Mouse (Mus musculus): Measurements from ENCODE around the gene Kifc3. TPM values are rescaled to one million over a fixed set of nuclear protein-coding genes. Genes with fewer than 3 reads are reported as not detected.

Gene Kifc3
- polyA plus RNA-seq, 1 experiment = 64.7 TPM

- no peaks in the 10 kb centered on the region for H3K27me3 ChIP-seq (ENCODE audit: control insufficient read depth, insufficient read depth, low read length)
- H3K36me3 ChIP-seq (ENCODE audit: control insufficient read depth, insufficient read depth, low read length) = no peaks in the 10 kb centered on the region; the same call in 1 of the 2 replicates
- TF ChIP-seq CTCF (IDR thresholded peaks at IDR 0.05; ENCODE audit: extremely low read depth, insufficient read length, insufficient replicate concordance, low read depth, low read length) (no peak), POLR2A (IDR thresholded peaks at IDR 0.05; ENCODE audit: low read depth, low read length) (no peak)
- 62% methylated on average over 3 of the region's 3 CpGs for WGBS
- H3K27ac ChIP-seq (ENCODE audit: insufficient read depth, low read depth, low read length) = no peak overlapping the region
- H3K4me3 ChIP-seq (ENCODE audit: low read depth, low read length) = no peak overlapping the region
- H3K4me1 ChIP-seq (ENCODE audit: control insufficient read depth, insufficient read depth, insufficient read length, low read length) = peaks cover 11% of the 10 kb centered on the region; the same call in 1 of the 2 replicates
These were observed 67.4 kb downstream of the Kifc3 start for GRCm38 (mm10) chr8:95135242-95135641.

GRCm38 (mm10) chr8:95134186-95134585, 68.4 kb downstream of the Kifc3 start:
- Histone ChIP-seq H3K4me3 (ENCODE audit: low read depth, low read length) (no peak overlapping the region), H3K36me3 (ENCODE audit: control insufficient read depth, insufficient read depth, low read length) (no peaks in the 10 kb centered on the region; the same call in 1 of the 2 replicates)
- WGBS = 82% methylated on average over 2 of the region's 2 CpGs

GRCm38 (mm10) chr8:95131983-95132382, 70.6 kb downstream of the Kifc3 start:
- WGBS = 84% methylated on average over 5 of the region's 5 CpGs
- peaks cover 3% of the 10 kb centered on the region for H3K4me1 ChIP-seq (ENCODE audit: control insufficient read depth, insufficient read depth, insufficient read length, low read length)
- H3K36me3 ChIP-seq (ENCODE audit: control insufficient read depth, insufficient read depth, low read length) = peaks cover 4% of the 10 kb centered on the region; the same call in 1 of the 2 replicates
- no peak overlapping the region for H3K27ac ChIP-seq (ENCODE audit: insufficient read depth, low read depth, low read length)
- no peaks in the 10 kb centered on the region for H3K27me3 ChIP-seq (ENCODE audit: control insufficient read depth, insufficient read depth, low read length)
- H3K4me3 ChIP-seq (ENCODE audit: low read depth, low read length) = no peak overlapping the region
- TF ChIP-seq POLR2A (IDR thresholded peaks at IDR 0.05; ENCODE audit: low read depth, low read length) (no peak), CTCF (IDR thresholded peaks at IDR 0.05; ENCODE audit: extremely low read depth, insufficient read length, insufficient replicate concordance, low read depth, low read length) (no peak)

More at GRCm38 (mm10) chr8:95134186-95134585, 68.4 kb downstream of the Kifc3 start:
- Histone ChIP-seq H3K27ac (ENCODE audit: insufficient read depth, low read depth, low read length) (no peak overlapping the region), H3K4me1 (ENCODE audit: control insufficient read depth, insufficient read depth, insufficient read length, low read length) (peaks cover 12% of the 10 kb centered on the region; the same call in 1 of the 2 replicates), H3K27me3 (ENCODE audit: control insufficient read depth, insufficient read depth, low read length) (no peaks in the 10 kb centered on the region)
- no peak for TF ChIP-seq CTCF (IDR thresholded peaks at IDR 0.05; ENCODE audit: extremely low read depth, insufficient read length, insufficient replicate concordance, low read depth, low read length)
- TF ChIP-seq POLR2A (IDR thresholded peaks at IDR 0.05; ENCODE audit: low read depth, low read length) = no peak

- 69% methylated on average over 15 of the region's 15 CpGs for WGBS
- Histone ChIP-seq H3K27me3 (ENCODE audit: control insufficient read depth, insufficient read depth, low read length) (no peaks in the 10 kb centered on the region), H3K36me3 (ENCODE audit: control insufficient read depth, insufficient read depth, low read length) (peaks cover 7% of the 10 kb centered on the region; the same call in 1 of the 2 replicates), H3K27ac (ENCODE audit: insufficient read depth, low read depth, low read length) (no peak overlapping the region), H3K4me3 (ENCODE audit: low read depth, low read length) (no peak overlapping the region), H3K4me1 (ENCODE audit: control insufficient read depth, insufficient read depth, insufficient read length, low read length) (peaks cover 3% of the 10 kb centered on the region; the same call in 1 of the 2 replicates)
- no peak for TF ChIP-seq POLR2A (IDR thresholded peaks at IDR 0.05; ENCODE audit: low read depth, low read length)
- no peak for TF ChIP-seq CTCF (IDR thresholded peaks at IDR 0.05; ENCODE audit: extremely low read depth, insufficient read length, insufficient replicate concordance, low read depth, low read length)
These were observed 71.6 kb downstream of the Kifc3 start for GRCm38 (mm10) chr8:95130966-95131537.

GRCm38 (mm10) chr8:95128750-95129260, 73.8 kb downstream of the Kifc3 start:
- Histone ChIP-seq H3K27me3 (ENCODE audit: control insufficient read depth, insufficient read depth, low read length) (no peaks in the 10 kb centered on the region), H3K4me1 (ENCODE audit: control insufficient read depth, insufficient read depth, insufficient read length, low read length) (peaks cover 3% of the 10 kb centered on the region; the same call in 1 of the 2 replicates), H3K4me3 (ENCODE audit: low read depth, low read length) (no peak overlapping the region), H3K27ac (ENCODE audit: insufficient read depth, low read depth, low read length) (no peak overlapping the region), H3K36me3 (ENCODE audit: control insufficient read depth, insufficient read depth, low read length) (peaks cover 9% of the 10 kb centered on the region)
- 87% methylated on average over 11 of the region's 11 CpGs for WGBS
- no peak for TF ChIP-seq POLR2A (IDR thresholded peaks at IDR 0.05; ENCODE audit: low read depth, low read length)
- no peak for TF ChIP-seq CTCF (IDR thresholded peaks at IDR 0.05; ENCODE audit: extremely low read depth, insufficient read length, insufficient replicate concordance, low read depth, low read length)

GRCm38 (mm10) chr8:95127658-95128057, 75.0 kb downstream of the Kifc3 start:
- H3K27ac ChIP-seq (ENCODE audit: insufficient read depth, low read depth, low read length) = no peak overlapping the region
- no peak for TF ChIP-seq CTCF (IDR thresholded peaks at IDR 0.05; ENCODE audit: extremely low read depth, insufficient read length, insufficient replicate concordance, low read depth, low read length)
- no peak for TF ChIP-seq POLR2A (IDR thresholded peaks at IDR 0.05; ENCODE audit: low read depth, low read length)
- peaks cover 9% of the 10 kb centered on the region for H3K36me3 ChIP-seq (ENCODE audit: control insufficient read depth, insufficient read depth, low read length)
- H3K4me1 ChIP-seq (ENCODE audit: control insufficient read depth, insufficient read depth, insufficient read length, low read length) = peaks cover 3% of the 10 kb centered on the region; the same call in 1 of the 2 replicates
- WGBS = 88% methylated on average over 9 of the region's 9 CpGs
- H3K27me3 ChIP-seq (ENCODE audit: control insufficient read depth, insufficient read depth, low read length) = no peaks in the 10 kb centered on the region
- no peak overlapping the region for H3K4me3 ChIP-seq (ENCODE audit: low read depth, low read length)

GRCm38 (mm10) chr8:95126497-95126896, 76.1 kb downstream of the Kifc3 start:
- peaks cover 11% of the 10 kb centered on the region for H3K36me3 ChIP-seq (ENCODE audit: control insufficient read depth, insufficient read depth, low read length)
- 91% methylated on average over 11 of the region's 11 CpGs for WGBS
- TF ChIP-seq CTCF (IDR thresholded peaks at IDR 0.05; ENCODE audit: extremely low read depth, insufficient read length, insufficient replicate concordance, low read depth, low read length) (no peak), POLR2A (IDR thresholded peaks at IDR 0.05; ENCODE audit: low read depth, low read length) (no peak)
- no peak overlapping the region for H3K27ac ChIP-seq (ENCODE audit: insufficient read depth, low read depth, low read length)
- H3K27me3 ChIP-seq (ENCODE audit: control insufficient read depth, insufficient read depth, low read length) = no peaks in the 10 kb centered on the region
- peaks cover 3% of the 10 kb centered on the region; the same call in 1 of the 2 replicates for H3K4me1 ChIP-seq (ENCODE audit: control insufficient read depth, insufficient read depth, insufficient read length, low read length)
- H3K4me3 ChIP-seq (ENCODE audit: low read depth, low read length) = no peak overlapping the region

Data from small intestine, adult 2 months (tissue).